9 mouse cellular contexts compared by ENCODE assay signal in the genomic region with DNA sequence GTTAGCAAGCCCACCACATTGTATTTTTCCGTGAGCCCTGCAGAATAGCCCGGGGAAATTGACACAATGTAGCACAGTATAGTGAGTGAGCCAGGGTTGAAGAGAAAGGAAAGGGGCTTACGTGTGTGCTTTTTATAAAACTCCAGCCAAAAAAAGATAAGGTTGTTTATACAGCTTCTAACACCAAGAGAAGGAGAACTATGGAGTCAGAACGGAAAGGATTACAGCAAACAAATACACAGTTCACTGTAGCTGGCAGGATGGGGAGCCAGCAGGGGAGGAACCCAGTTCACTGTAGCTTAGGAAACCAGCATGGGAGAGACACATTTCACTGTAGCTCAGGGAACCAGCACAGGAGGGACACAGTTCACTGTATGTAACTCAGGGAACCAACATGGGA.
DNase-seq lines count a peak whose midpoint lies in the region; ATAC-seq lines count a peak whose summit lies in the region.
"Had no signal": no experiment of that assay in that cellular context is flagged by ENCODE, and none has a peak within 500 bp of the region (broad histone marks: within the 10 kb centered on the region; RNA-seq: fewer than 3 reads in every experiment).

No protein-coding gene starts in this region.

- no peaks in the 10 kb centered on the region for H3K27me3 ChIP-seq in midbrain, embryonic 16.5 days (ENCODE audit: control insufficient read depth, insufficient read depth, low read depth, low read length)
- H3K27me3 ChIP-seq in midbrain, embryonic 11.5 days (ENCODE audit: control insufficient read depth, insufficient read depth, low read length): no peaks in the 10 kb centered on the region
- no peaks in the 10 kb centered on the region for H3K27me3 ChIP-seq in hindbrain, embryonic 16.5 days (replicated peaks; ENCODE audit: control insufficient read depth, insufficient read depth, low read length)
- H3K27me3 ChIP-seq in stomach, embryonic 14.5 days (ENCODE audit: control insufficient read depth, insufficient read depth, low read length): no peaks in the 10 kb centered on the region

- H3K9me3 ChIP-seq in midbrain, embryonic 16.5 days (replicated peaks; ENCODE audit: control insufficient read depth, low read length, poor library complexity, severe bottlenecking): no peaks in the 10 kb centered on the region
- H3K9me3 ChIP-seq in midbrain, embryonic 11.5 days (ENCODE audit: control insufficient read depth, low read length): no peaks in the 10 kb centered on the region
- H3K9me3 ChIP-seq in hindbrain, embryonic 16.5 days (ENCODE audit: control insufficient read depth, low read length): no peaks in the 10 kb centered on the region
- no peaks in the 10 kb centered on the region for H3K9me3 ChIP-seq in stomach, embryonic 14.5 days (ENCODE audit: control insufficient read depth, low read depth, low read length)

- H3K36me3 ChIP-seq in midbrain, embryonic 16.5 days (ENCODE audit: control insufficient read depth, insufficient read depth, low read length): no peaks in the 10 kb centered on the region
- no peaks in the 10 kb centered on the region for H3K36me3 ChIP-seq in midbrain, embryonic 11.5 days (ENCODE audit: control insufficient read depth, insufficient read depth, low read length)
- H3K36me3 ChIP-seq in hindbrain, embryonic 16.5 days (ENCODE audit: control insufficient read depth, insufficient read depth, low read length): no peaks in the 10 kb centered on the region
- H3K36me3 ChIP-seq in stomach, embryonic 14.5 days (ENCODE audit: control insufficient read depth, insufficient read depth, low read length): no peaks in the 10 kb centered on the region

- no peaks in the 10 kb centered on the region for H3K4me1 ChIP-seq in midbrain, embryonic 16.5 days (ENCODE audit: control insufficient read depth, insufficient read depth, low read length)
- no peaks in the 10 kb centered on the region for H3K4me1 ChIP-seq in midbrain, embryonic 11.5 days (ENCODE audit: control insufficient read depth, insufficient read depth, low read length)
- no peaks in the 10 kb centered on the region for H3K4me1 ChIP-seq in hindbrain, embryonic 16.5 days (ENCODE audit: control insufficient read depth, insufficient read depth, low read depth, low read length)
- H3K4me1 ChIP-seq in stomach, embryonic 14.5 days (ENCODE audit: control insufficient read depth, insufficient read depth, low read length): peaks cover 35% of the 10 kb centered on the region; the same call in 1 of the 2 replicates

- H3K9ac ChIP-seq in midbrain, embryonic 16.5 days (ENCODE audit: low read depth, low read length): no peak overlapping the region
- H3K9ac ChIP-seq in midbrain, embryonic 11.5 days (ENCODE audit: low read length): no peak overlapping the region
- no peak overlapping the region for H3K9ac ChIP-seq in hindbrain, embryonic 16.5 days (ENCODE audit: low read depth, low read length)
- H3K9ac ChIP-seq in stomach, embryonic 14.5 days (replicated peaks; ENCODE audit: low read depth, low read length): no peak overlapping the region

- intact Hi-C loops in heart, postnatal 25 days (cut with DNase I): loop anchor here (5.0 kb wide), 2 partner anchors 44 to 66 kb away; no protein-coding TSS in a partner anchor

- H3K27ac ChIP-seq in midbrain, embryonic 16.5 days (ENCODE audit: low read length): no peak overlapping the region
- H3K27ac ChIP-seq in midbrain, embryonic 11.5 days (ENCODE audit: low read depth, low read length): no peak overlapping the region
- H3K27ac ChIP-seq in hindbrain, embryonic 16.5 days (ENCODE audit: low read depth, low read length): no peak overlapping the region; the same call in 1 of the 2 replicates
- peak overlapping the region; percentile 63; the same call in 1 of the 2 replicates for H3K27ac ChIP-seq in stomach, embryonic 14.5 days (ENCODE audit: low read length)

- 58% methylated on average over 4 of the region's 4 CpGs for WGBS in midbrain, embryonic 16.5 days
- WGBS in midbrain, embryonic 11.5 days: 79% methylated on average over 4 of the region's 4 CpGs
- WGBS in hindbrain, embryonic 16.5 days: 50% methylated on average over 4 of the region's 4 CpGs
- WGBS in stomach, embryonic 14.5 days: 36% methylated on average over 4 of the region's 4 CpGs

- H3K4me2 ChIP-seq in midbrain, embryonic 16.5 days (ENCODE audit: low read length): no peak overlapping the region
- H3K4me2 ChIP-seq in midbrain, embryonic 11.5 days: no peak overlapping the region
- H3K4me2 ChIP-seq in hindbrain, embryonic 16.5 days (ENCODE audit: low read length): no peak overlapping the region
- no peak overlapping the region for H3K4me2 ChIP-seq in stomach, embryonic 14.5 days (replicated peaks; ENCODE audit: low read depth, low read length)

- ATAC-seq in midbrain, embryonic 16.5 days: 0 out of 2 replicates have a peak, but pooled peaks have one; percentile 51
- no peak for ATAC-seq in midbrain, embryonic 11.5 days (ENCODE audit: low FRiP score)
- ATAC-seq in hindbrain, embryonic 16.5 days: peak; percentile 57; the same call in 1 of the 2 replicates
- peak; percentile 47 for ATAC-seq in stomach, embryonic 14.5 days (ENCODE audit: insufficient number of reproducible peaks, insufficient read depth, low FRiP score, low read depth)
- no peak for ATAC-seq in megakaryocyte progenitor cell, adult 5-6 weeks (replicated peaks; ENCODE audit: poor library complexity)

- H3K4me3 ChIP-seq in midbrain, embryonic 16.5 days (ENCODE audit: low read depth, low read length): no peak overlapping the region
- H3K4me3 ChIP-seq in midbrain, embryonic 11.5 days (ENCODE audit: low read depth, low read length): no peak overlapping the region
- no peak overlapping the region for H3K4me3 ChIP-seq in hindbrain, embryonic 16.5 days (ENCODE audit: low read length)
- H3K4me3 ChIP-seq in stomach, embryonic 14.5 days (ENCODE audit: low read depth, low read length): no peak overlapping the region

- peak; percentile 96 for DNase-seq in heart, adult 11 months
- no peak for DNase-seq in heart, postnatal 25 days (ENCODE audit: low spot score)
- no peak for DNase-seq in midbrain, embryonic 11.5 days (ENCODE audit: low spot score, missing footprints)
- no peak for DNase-seq in urinary bladder, adult 2 months (ENCODE audit: low spot score)
- DNase-seq: kidney, adult 2 months had no signal

Comparison
In these comparisons a context has a peak if more than half of its experiments do, and no peak if none do; other contexts are left out.
1. ATAC-seq: peak in midbrain, embryonic 16.5 days (single experiment), hindbrain, embryonic 16.5 days (single experiment) and stomach, embryonic 14.5 days (single experiment); none in midbrain, embryonic 11.5 days (single experiment) and megakaryocyte progenitor cell, adult 5-6 weeks (single experiment).